Mouse (Mus musculus) adrenal gland, postnatal 10 days (tissue): ENCODE measurements around the gene Egfl7. TPM values are rescaled to one million over a fixed set of nuclear protein-coding genes. Genes with fewer than 3 reads are reported as not detected.

Source experiments
- DNase-seq: peaks from one replicate; pipeline ENCODE4 v3.0.0; 2021; ENCODE audit warnings: mixed read lengths
- total RNA-seq, 2 experiments: library from RNA; stranded (reverse); gene quantifications; 2 replicates each; pipeline ENCODE4 v1.2.3; 2021

The Egfl7 gene
- total RNA-seq, 2 experiments from 2014 or later: 210 to 304 TPM

- peak; percentile 53 for DNase-seq
Measured at GRCm38 (mm10) chr2:26561351-26562016, 18.3 kb upstream of the Egfl7 start.

- DNase-seq: peak; percentile 70
Measured at GRCm38 (mm10) chr2:26566221-26566620, 13.6 kb upstream of the Egfl7 start.

DNA sequence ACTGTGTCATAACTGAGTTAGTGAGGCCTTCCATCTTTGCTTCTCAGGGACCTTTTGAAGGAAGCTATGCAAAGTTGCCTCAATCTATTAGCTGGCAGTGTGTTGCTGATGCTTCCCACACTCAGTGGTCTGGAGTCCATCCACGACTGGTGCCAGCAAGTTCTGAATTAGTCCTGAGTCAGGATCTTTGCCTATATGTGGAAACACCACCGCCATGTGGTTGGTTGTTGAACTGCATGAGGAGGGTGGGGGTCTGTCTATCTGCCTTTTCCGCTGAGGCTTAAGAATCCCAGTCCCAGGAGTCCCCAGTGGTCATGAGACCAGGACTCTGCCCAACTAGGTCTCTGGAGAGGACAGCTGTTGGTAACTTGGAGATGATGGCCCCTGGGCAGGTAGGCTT lies 9.8 kb upstream of the Egfl7 start:
- peak; percentile 68 for DNase-seq

DNA sequence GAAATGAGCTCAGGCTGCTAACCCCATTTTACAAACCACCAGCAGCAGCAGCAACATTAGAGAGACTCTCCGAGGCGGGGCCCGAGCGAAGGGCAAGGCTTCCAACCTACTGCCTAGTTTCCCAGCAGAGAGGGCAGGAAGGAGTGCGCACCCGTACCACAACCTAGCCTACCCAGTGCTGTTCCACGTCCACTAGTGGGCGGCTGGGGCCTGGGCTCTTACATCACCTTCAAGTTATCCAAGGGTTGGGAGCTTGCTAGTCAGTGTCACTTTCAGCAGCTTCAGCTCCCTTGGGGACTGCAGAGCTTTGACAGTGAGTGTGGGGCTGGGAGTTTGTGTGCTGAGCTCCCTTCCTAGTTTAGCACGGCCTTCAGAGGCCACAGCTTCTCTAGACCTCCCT lies 8.4 kb upstream of the Egfl7 start:
- no peak for DNase-seq

- peak; percentile 52 for DNase-seq
Measured at GRCm38 (mm10) chr2:26571826-26572225, 8.0 kb upstream of the Egfl7 start.

- peak; percentile 64 for DNase-seq
Measured at GRCm38 (mm10) chr2:26573396-26573795, 6.4 kb upstream of the Egfl7 start.

DNA sequence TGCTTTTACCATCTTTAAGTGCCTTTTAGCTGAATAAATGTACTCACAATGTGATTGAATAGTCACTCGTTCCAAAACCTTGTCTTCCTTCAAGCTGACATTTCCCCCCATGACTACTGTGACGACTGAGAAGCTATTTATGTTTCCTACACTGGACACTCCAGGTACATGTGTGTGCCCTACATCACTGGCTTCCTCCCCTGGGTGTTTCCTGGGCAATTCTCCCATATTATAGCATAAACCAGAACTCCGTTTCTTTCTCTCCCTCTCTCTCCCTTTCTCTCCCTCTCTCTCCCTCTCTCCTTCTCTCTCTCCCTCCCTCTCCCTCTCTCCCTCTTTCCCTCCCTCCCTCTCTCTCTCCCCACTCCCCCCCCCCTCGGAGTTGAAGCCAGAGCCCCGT lies 6.0 kb upstream of the Egfl7 start:
- DNase-seq: no peak

DNA sequence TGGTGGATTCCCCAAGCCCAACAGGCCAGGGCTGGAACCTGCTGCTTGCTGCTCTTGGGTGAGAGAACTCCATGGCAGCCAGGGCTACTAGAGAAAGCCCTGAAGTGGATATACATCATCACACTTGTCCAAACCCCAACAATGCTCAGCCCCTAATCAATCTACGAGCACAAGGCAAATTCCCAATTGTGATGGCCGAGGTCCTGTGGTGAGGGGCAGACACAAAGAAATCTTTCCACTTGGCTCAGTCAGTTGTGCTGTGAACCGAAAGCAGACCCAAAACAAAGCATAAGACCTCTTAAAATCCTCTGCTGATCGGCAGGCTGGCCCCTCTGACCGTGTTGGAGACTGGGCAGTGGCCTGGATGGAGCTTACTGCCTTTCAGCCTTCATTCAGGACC lies 5.0 kb upstream of the Egfl7 start:
- DNase-seq: no peak

DNA sequence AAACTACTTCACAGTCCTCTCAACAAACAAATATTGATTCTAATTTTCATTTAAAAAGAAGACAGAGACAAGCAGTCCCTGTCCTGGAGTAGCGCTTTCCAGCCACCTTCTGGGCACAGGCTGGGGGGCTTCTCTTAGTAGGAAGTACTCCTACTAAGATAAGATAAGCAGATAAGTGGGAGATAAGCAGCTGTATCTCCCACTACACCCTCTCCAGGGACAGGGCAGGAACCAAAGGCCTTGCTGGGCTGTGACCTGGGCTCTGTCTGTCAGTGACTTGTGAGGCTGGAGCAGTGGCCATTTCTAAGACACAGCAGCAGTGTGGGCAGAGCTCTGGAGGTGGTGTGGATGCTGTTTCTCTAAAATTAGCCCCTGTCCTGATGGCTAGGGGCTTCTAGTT lies 4.4 kb upstream of the Egfl7 start:
- no peak for DNase-seq

DNA sequence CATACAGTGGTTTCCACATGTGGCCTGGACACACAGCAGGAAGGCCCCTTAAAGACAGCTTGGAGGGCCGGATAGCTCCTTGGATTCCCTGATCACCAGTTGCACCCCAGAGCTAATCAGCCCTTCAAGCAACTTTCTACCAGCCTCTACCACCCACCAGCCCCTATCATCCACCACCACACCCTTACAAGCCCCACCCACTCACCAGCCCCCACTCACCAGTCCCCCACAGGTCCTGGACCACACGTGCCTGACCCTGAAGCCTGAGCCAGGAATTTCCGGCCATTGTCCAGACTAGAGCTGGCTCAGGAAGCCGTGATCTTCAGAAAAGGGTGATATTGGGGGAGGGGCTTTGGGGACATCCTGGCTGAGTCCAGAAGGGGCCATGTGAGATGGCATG lies 3.9 kb upstream of the Egfl7 start:
- peak; percentile 60 for DNase-seq

DNA sequence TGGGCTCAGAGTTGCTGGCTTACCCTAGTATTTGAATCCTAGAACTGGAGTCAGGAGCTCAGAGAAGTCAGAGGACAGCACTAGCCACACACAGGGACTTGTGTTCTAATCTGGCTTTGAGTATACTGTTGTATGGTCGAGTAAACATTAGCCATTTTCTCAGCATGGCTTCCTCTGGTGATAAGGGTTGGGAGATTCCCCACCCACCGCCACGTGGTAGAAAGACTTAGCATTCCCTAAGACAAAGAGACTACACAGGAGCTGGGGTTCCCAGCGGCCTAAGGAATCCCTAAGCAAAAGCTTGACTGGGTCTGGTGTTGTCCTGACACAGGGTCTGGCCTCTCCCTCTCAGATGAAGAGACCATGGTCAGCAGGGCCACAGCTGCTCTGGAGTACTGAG lies 3.4 kb upstream of the Egfl7 start:
- DNase-seq: no peak

- DNase-seq: peak; percentile 56
Measured at GRCm38 (mm10) chr2:26578369-26578768, 1.4 kb upstream of the Egfl7 start.

- DNase-seq: no peak
Measured at GRCm38 (mm10) chr2:26580751-26581150, 937 bp downstream of the Egfl7 start.

GRCm38 (mm10) chr2:26582203-26582602 lies 2.4 kb downstream of the Egfl7 start:
- no peak for DNase-seq

- DNase-seq: no peak
Measured at GRCm38 (mm10) chr2:26582741-26583140, 2.9 kb downstream of the Egfl7 start.

GRCm38 (mm10) chr2:26583640-26584039 lies 3.8 kb downstream of the Egfl7 start:
- peak; percentile 72 for DNase-seq

GRCm38 (mm10) chr2:26585713-26586112 lies 5.9 kb downstream of the Egfl7 start:
- DNase-seq: no peak

DNA sequence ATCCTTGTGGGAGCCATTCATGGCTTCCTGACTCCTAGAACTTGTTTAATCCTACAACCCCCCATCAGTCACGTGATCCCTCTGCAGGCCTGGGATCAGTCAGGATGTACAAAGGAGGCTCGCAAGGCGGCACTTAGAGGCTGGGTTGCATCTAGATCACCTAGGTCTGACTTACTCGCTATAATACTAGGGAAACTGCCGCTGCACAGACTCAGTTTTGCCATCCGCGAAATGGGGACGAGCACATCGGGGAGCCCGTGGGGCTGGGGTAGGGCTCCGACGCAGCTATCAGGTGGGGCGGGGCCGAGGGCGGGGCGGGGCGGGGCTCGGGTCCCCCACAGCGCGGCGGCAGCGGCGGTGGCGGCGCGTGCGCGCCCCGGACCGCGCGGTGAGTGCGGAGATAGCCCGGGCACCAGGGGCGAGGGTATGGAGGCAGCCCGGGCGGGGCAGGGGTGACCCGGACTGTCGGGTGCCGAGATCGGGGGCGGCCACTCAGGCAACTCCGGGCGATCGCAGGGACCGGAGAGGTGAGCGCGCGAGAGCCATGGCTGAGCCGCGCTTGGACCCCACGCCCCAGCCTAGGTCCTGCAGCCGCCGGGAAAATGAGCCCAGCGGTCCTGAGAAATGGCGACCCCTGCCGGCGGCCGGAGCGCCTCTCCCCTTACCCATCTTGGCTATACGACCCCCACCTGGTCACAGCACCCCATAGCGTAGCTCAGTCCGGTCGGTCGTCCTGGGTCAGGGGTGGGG lies 6.7 kb downstream of the Egfl7 start, which contains the start of gene Gm20532:
Gm20532 (plus strand) TSS at position 346 of the 750 bp plus-strand sequence.
- peak; percentile 79 for DNase-seq

- peak; percentile 40 for DNase-seq
Measured at GRCm38 (mm10) chr2:26587044-26587405, 7.2 kb downstream of the Egfl7 start.

GRCm38 (mm10) chr2:26588573-26588972 lies 8.8 kb downstream of the Egfl7 start:
- DNase-seq: peak; percentile 28

DNA sequence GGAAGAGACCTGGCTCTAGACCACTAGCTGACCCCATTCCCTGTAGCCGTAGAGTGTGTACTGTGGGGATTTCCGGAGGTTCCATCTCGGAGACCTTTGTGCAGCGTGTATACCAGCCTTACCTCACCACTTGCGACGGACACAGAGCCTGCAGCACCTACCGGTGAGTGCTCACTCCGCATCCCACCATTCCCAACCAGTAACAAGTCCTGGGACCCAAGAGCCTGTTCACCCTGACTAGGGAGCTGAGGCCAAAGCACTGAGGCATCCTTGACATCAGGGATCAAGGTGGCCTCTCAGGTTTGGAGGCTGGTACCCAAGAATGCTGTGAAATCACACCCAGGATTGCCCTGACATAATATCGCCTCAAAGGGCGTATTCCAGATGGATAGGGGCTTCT lies 9.5 kb downstream of the Egfl7 start:
- no peak for DNase-seq

DNA sequence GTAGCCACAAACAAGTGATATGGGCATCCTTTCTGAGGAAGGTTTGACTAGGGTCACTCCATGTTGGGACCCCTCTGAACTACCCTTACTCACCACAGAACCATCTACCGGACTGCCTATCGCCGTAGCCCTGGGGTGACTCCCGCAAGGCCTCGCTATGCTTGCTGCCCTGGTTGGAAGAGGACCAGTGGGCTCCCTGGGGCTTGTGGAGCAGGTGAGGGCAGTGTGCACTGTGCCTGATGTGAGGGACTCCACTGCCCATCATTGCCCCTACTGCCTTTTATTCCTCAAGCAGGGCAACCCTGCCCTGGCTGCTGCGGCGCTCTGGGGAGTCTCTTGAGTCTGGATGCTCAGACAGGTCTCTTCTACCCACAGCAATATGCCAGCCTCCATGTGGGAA lies 10.5 kb downstream of the Egfl7 start:
- DNase-seq: peak; percentile 55

DNA sequence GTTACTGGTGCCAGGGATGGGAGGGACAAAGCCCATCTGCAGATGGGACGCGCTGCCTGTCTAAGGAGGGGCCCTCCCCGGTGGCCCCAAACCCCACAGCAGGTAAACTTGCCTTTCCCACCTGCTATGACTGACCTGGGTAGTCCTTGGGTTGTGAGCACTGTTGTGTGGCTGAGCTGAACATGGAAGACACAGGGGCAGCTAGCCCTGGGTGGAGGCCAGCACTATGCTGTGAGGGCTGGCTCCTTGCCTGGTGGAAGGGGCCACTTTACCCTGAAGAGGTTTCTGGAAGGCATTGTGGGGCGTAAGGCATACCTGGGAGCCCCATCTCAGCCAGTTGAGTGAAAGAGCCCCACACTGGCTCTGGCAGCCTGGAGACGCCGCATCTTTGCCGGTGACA lies 11.1 kb downstream of the Egfl7 start:
- DNase-seq: no peak

DNA sequence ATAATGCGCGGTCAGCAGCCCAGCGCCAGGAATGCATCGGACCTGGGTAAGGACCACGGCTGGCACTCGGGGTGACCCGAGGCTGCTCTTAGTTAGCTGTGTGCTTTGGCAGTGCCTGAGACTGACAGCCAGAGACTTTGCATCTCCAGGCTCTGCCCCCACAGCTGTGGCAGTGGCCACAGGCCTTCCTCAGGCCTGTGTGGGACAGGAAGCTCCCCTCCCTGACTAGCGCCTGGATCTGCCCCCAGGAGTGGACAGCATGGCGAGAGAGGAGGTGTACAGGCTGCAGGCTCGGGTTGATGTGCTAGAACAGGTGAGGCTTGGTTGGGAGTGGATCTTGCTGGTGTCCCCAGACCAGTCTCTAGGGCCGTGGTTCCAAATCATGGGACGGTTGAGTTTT lies 11.6 kb downstream of the Egfl7 start:
- no peak for DNase-seq
